Mouse (Mus musculus) C2C12 (cell line): Measurements from ENCODE around the gene Gmds.

Experiments used
- CEBPB ChIP-seq: IDR thresholded peaks from one replicate; pipeline ENCODE4 v1.6.1; 2011; ENCODE audit warnings: low read depth, mild to moderate bottlenecking, control low read depth, moderate library complexity
- CTCF ChIP-seq: IDR thresholded peaks from one replicate; pipeline ENCODE4 v1.5.1; 2011; ENCODE audit not compliant: control insufficient read depth, insufficient read depth, insufficient read length
- MYOD1 ChIP-seq: IDR thresholded peaks from one replicate; pipeline ENCODE4 v1.6.1; 2011; ENCODE audit warnings: low read depth; ENCODE audit not compliant: control insufficient read depth, insufficient read length

DNA sequence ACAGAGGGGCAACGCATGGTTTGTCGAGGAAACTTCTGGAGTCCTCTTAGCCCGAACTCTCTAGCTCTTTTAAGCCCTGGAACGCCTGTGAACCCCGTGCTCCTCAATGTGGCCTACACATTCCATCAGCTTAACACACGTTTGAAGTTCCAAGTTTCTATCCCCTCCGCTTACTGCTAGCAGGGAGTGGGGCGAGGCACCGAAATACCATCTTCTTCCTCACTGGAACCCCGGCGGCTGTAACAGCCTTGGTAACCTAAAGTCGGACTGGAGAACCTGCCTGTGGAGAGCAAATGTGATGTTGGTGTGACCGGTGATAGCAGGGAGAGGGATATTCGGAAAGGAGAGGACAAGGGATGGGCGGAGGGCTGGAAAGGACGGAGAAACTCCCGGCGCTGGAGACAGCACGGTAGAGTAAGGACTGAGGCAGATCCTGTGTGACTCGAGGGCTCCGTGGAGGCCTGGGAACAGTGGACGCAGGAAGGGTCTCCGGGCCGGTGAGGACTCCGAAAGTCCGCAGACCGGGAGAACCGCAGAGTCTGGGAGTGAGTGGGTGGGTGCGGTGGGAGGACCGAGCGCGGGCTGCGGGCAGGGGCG, 532.6 kb downstream of the Gmds start:
- TF ChIP-seq CTCF (no peak), MYOD1 (no peak), CEBPB (no peak)
